Comparison of ENCODE assay signal across 8 mouse cellular contexts in genomic region chr5:117938182-117938581, GRCm38 (mm10). TPM values are rescaled to one million over a fixed set of nuclear protein-coding genes. Genes with fewer than 3 reads are reported as not detected.
A peak's percentile ranks its signal among the peaks of the same experiment; 100 is the strongest.
DNase-seq lines count a peak whose midpoint lies in the region; ATAC-seq and TF ChIP-seq lines count a peak whose summit lies in the region.

No protein-coding gene starts in this region.

- H3K9ac ChIP-seq in forebrain, embryonic 16.5 days (replicated peaks; ENCODE audit: low read depth, low read length), result no peak overlapping the region
- H3K9ac ChIP-seq in hindbrain, embryonic 14.5 days, result no peak overlapping the region
- H3K9ac ChIP-seq in limb, embryonic 14.5 days (ENCODE audit: low read depth, low read length, severe bottlenecking), result 0 out of 2 replicates have a peak overlapping the region, but pooled peaks have one; percentile 25
- no peak overlapping the region for H3K9ac ChIP-seq in midbrain, embryonic 14.5 days (replicated peaks; ENCODE audit: low read length)
- H3K9ac ChIP-seq in stomach, embryonic 16.5 days (ENCODE audit: low read length), result peak overlapping the region; percentile 3; the same call in 1 of the 2 replicates

- WGBS in forebrain, embryonic 16.5 days, result 11% methylated on average over 14 of the region's 14 CpGs
- 14% methylated on average over 14 of the region's 14 CpGs for WGBS in hindbrain, embryonic 14.5 days
- WGBS in limb, embryonic 14.5 days, result 11% methylated on average over 14 of the region's 14 CpGs
- WGBS in midbrain, embryonic 14.5 days, result 11% methylated on average over 14 of the region's 14 CpGs
- WGBS in stomach, embryonic 16.5 days, result 11% methylated on average over 14 of the region's 14 CpGs

- H3K4me2 ChIP-seq in forebrain, embryonic 16.5 days (ENCODE audit: low read length), result peak overlapping the region; percentile 30; the same call in 1 of the 2 replicates
- peak overlapping the region; percentile 27 for H3K4me2 ChIP-seq in hindbrain, embryonic 14.5 days (replicated peaks)
- peak overlapping the region; percentile 43 for H3K4me2 ChIP-seq in limb, embryonic 14.5 days (replicated peaks; ENCODE audit: low read depth, low read length, severe bottlenecking)
- H3K4me2 ChIP-seq in midbrain, embryonic 14.5 days (ENCODE audit: low read length), result peak overlapping the region; percentile 28; the same call in 1 of the 2 replicates
- peak overlapping the region; percentile 45 for H3K4me2 ChIP-seq in stomach, embryonic 16.5 days (ENCODE audit: low read depth, low read length)

- H3K27ac ChIP-seq in bone marrow macrophage, adult 2 months (ENCODE audit: insufficient read depth, low read depth, low read length), result no peak overlapping the region
- H3K27ac ChIP-seq in forebrain, embryonic 16.5 days (ENCODE audit: low read length), result 0 out of 2 replicates have a peak overlapping the region, but pooled peaks have one; percentile 27
- H3K27ac ChIP-seq in hindbrain, embryonic 14.5 days, result no peak overlapping the region
- H3K27ac ChIP-seq in limb, embryonic 14.5 days (replicated peaks; ENCODE audit: low read depth, low read length), result no peak overlapping the region
- H3K27ac ChIP-seq in midbrain, embryonic 14.5 days (replicated peaks; ENCODE audit: low read depth, low read length), result no peak overlapping the region
- no peak overlapping the region for H3K27ac ChIP-seq in stomach, embryonic 16.5 days (ENCODE audit: low read length)

- no peaks in the 10 kb centered on the region for H3K9me3 ChIP-seq in forebrain, embryonic 16.5 days (ENCODE audit: control insufficient read depth, low read length)
- no peaks in the 10 kb centered on the region for H3K9me3 ChIP-seq in hindbrain, embryonic 14.5 days (ENCODE audit: control insufficient read depth, low read length)
- no peaks in the 10 kb centered on the region for H3K9me3 ChIP-seq in limb, embryonic 14.5 days (ENCODE audit: control insufficient read depth, low read length)
- H3K9me3 ChIP-seq in midbrain, embryonic 14.5 days (ENCODE audit: control insufficient read depth, low read length), result no peaks in the 10 kb centered on the region
- H3K9me3 ChIP-seq in stomach, embryonic 16.5 days (replicated peaks; ENCODE audit: control insufficient read depth, low read length), result no peaks in the 10 kb centered on the region

- TF ChIP-seq CTCF in bone marrow macrophage, adult 2 months (IDR thresholded peaks at IDR 0.05; ENCODE audit: low read depth, low read length), result no peak

- DNase-seq in left cerebral cortex, adult 18-20 months (ENCODE audit: low spot score in 2 of 2), result peak; percentile 25 to 35
- DNase-seq in left cerebral cortex, postnatal 36 days (ENCODE audit: low spot score in 2 of 2), result no peak
- peak; percentile 59 for DNase-seq in hindbrain, embryonic 14.5 days (ENCODE audit: low spot score)
- peak; percentile 51 for DNase-seq in limb, embryonic 14.5 days (ENCODE audit: low spot score)
- peak; percentile 68 for DNase-seq in midbrain, embryonic 14.5 days

- no peaks in the 10 kb centered on the region for H3K36me3 ChIP-seq in forebrain, embryonic 16.5 days (ENCODE audit: control insufficient read depth, insufficient read depth)
- no peaks in the 10 kb centered on the region for H3K36me3 ChIP-seq in hindbrain, embryonic 14.5 days (replicated peaks; ENCODE audit: control insufficient read depth, insufficient read depth)
- no peaks in the 10 kb centered on the region for H3K36me3 ChIP-seq in limb, embryonic 14.5 days (ENCODE audit: control insufficient read depth, insufficient read depth, low read length)
- H3K36me3 ChIP-seq in midbrain, embryonic 14.5 days (ENCODE audit: control insufficient read depth, insufficient read depth, low read length), result no peaks in the 10 kb centered on the region
- H3K36me3 ChIP-seq in stomach, embryonic 16.5 days (ENCODE audit: control insufficient read depth, insufficient read depth, low read length), result no peaks in the 10 kb centered on the region

- ATAC-seq in forebrain, embryonic 16.5 days, result no peak
- no peak for ATAC-seq in hindbrain, embryonic 14.5 days (ENCODE audit: low FRiP score)
- ATAC-seq in limb, embryonic 14.5 days (ENCODE audit: low FRiP score, low read depth), result no peak
- no peak for ATAC-seq in midbrain, embryonic 14.5 days (ENCODE audit: low FRiP score, low TSS enrichment)
- ATAC-seq in stomach, embryonic 16.5 days (ENCODE audit: insufficient read depth, low FRiP score), result peak; percentile 79; the same call in 1 of the 2 replicates

- H3K4me3 ChIP-seq in bone marrow macrophage, adult 2 months (ENCODE audit: insufficient read depth, low read length), result peak overlapping the region; percentile 28
- H3K4me3 ChIP-seq in forebrain, embryonic 16.5 days (replicated peaks; ENCODE audit: low read length), result peak overlapping the region; percentile 16; the same call in 1 of the 2 replicates
- H3K4me3 ChIP-seq in hindbrain, embryonic 14.5 days (replicated peaks; ENCODE audit: low read length), result no peak overlapping the region
- peak overlapping the region; percentile 21 for H3K4me3 ChIP-seq in limb, embryonic 14.5 days (replicated peaks; ENCODE audit: low read length)
- H3K4me3 ChIP-seq in midbrain, embryonic 14.5 days (replicated peaks; ENCODE audit: low read depth, low read length), result no peak overlapping the region
- peak overlapping the region; percentile 27 for H3K4me3 ChIP-seq in stomach, embryonic 16.5 days (replicated peaks; ENCODE audit: low read length)

- no peaks in the 10 kb centered on the region for H3K4me1 ChIP-seq in bone marrow macrophage, adult 2 months (ENCODE audit: control insufficient read depth, insufficient read depth, low read length)
- peaks cover 9% of the 10 kb centered on the region for H3K4me1 ChIP-seq in forebrain, embryonic 16.5 days (replicated peaks; ENCODE audit: control insufficient read depth, insufficient read depth, low read length)
- H3K4me1 ChIP-seq in hindbrain, embryonic 14.5 days (replicated peaks; ENCODE audit: control insufficient read depth, insufficient read depth, low read length), result no peaks in the 10 kb centered on the region
- no peaks in the 10 kb centered on the region for H3K4me1 ChIP-seq in limb, embryonic 14.5 days (ENCODE audit: control insufficient read depth, insufficient read depth, low read length)
- no peaks in the 10 kb centered on the region for H3K4me1 ChIP-seq in midbrain, embryonic 14.5 days (ENCODE audit: control insufficient read depth, insufficient read depth, low read length)
- H3K4me1 ChIP-seq in stomach, embryonic 16.5 days (ENCODE audit: control insufficient read depth, insufficient read depth, low read length), result no peaks in the 10 kb centered on the region

- H3K27me3 ChIP-seq in forebrain, embryonic 16.5 days (replicated peaks; ENCODE audit: control insufficient read depth, insufficient read depth, low read length), result no peaks in the 10 kb centered on the region
- no peaks in the 10 kb centered on the region for H3K27me3 ChIP-seq in hindbrain, embryonic 14.5 days (ENCODE audit: control insufficient read depth, insufficient read depth, low read length)
- H3K27me3 ChIP-seq in limb, embryonic 14.5 days (ENCODE audit: control insufficient read depth, insufficient read depth, low read length), result no peaks in the 10 kb centered on the region
- H3K27me3 ChIP-seq in midbrain, embryonic 14.5 days (ENCODE audit: control insufficient read depth, insufficient read depth, low read length), result no peaks in the 10 kb centered on the region
- H3K27me3 ChIP-seq in stomach, embryonic 16.5 days (ENCODE audit: control insufficient read depth, insufficient read depth, low read length), result no peaks in the 10 kb centered on the region

- TF ChIP-seq POLR2A in bone marrow macrophage, adult 2 months (IDR thresholded peaks at IDR 0.05; ENCODE audit: borderline replicate concordance, low read depth, low read length), result no peak
- TF ChIP-seq POLR2A in limb, embryonic 14.5 days (IDR thresholded peaks at IDR 0.05; ENCODE audit: borderline replicate concordance, extremely low read depth, insufficient read depth, insufficient read length), result no peak

- intact Hi-C loops in left cerebral cortex, postnatal 36 days (cut with DNase I), result no loop called here

RNA-seq across cellular contexts. Expression of gene Fbxo21, which starts 38.3 kb away (rescaled TPM):
- 100 to 1,000 TPM; 127 to 128 TPM for total RNA-seq in left cerebral cortex, adult 18-20 months (2021)
- 100 to 1,000 TPM; 110 to 111 TPM for total RNA-seq in left cerebral cortex, postnatal 36 days (2021)
- polyA plus RNA-seq in bone marrow macrophage, adult 2 months (2012; ENCODE audit: insufficient read depth, insufficient read length, missing spikeins), result 17.2 and 17.4 TPM in 2 replicates
- polyA plus RNA-seq in forebrain, embryonic 16.5 days (2015; fragmentation: Nextera tagmentation; extraction: Ambion mirVana), result 203 and 214 TPM in 2 replicates
- polyA plus RNA-seq in hindbrain, embryonic 14.5 days (2014; fragmentation: Nextera tagmentation; extraction: Ambion mirVana), result 142 and 156 TPM in 2 replicates
- 52.5 and 67.0 TPM in 2 replicates for polyA plus RNA-seq in limb, embryonic 14.5 days (2012; rRNA removed)
- polyA plus RNA-seq in limb, embryonic 14.5 days (2014; fragmentation: Nextera tagmentation; extraction: Ambion mirVana), result 44.2 and 56.4 TPM in 2 replicates
- polyA plus RNA-seq in midbrain, embryonic 14.5 days (2014; fragmentation: Nextera tagmentation; extraction: Ambion mirVana), result 128 and 163 TPM in 2 replicates
- polyA plus RNA-seq in stomach, embryonic 16.5 days (2015; fragmentation: Nextera tagmentation; extraction: Ambion mirVana), result 56.7 and 57.5 TPM in 2 replicates

Comparison
In these comparisons a context has a peak if more than half of its experiments do, and no peak if none do; other contexts are left out.
1. DNase-seq: peak in left cerebral cortex, adult 18-20 months (2 of 2), hindbrain, embryonic 14.5 days (single experiment), limb, embryonic 14.5 days (single experiment) and midbrain, embryonic 14.5 days (single experiment); none in left cerebral cortex, postnatal 36 days (0 of 2).
2. H3K4me3 ChIP-seq: peak in bone marrow macrophage, adult 2 months (single experiment), forebrain, embryonic 16.5 days (single experiment), limb, embryonic 14.5 days (single experiment) and stomach, embryonic 16.5 days (single experiment); none in hindbrain, embryonic 14.5 days (single experiment) and midbrain, embryonic 14.5 days (single experiment).
3. H3K9ac ChIP-seq: peak in limb, embryonic 14.5 days (single experiment) and stomach, embryonic 16.5 days (single experiment); none in forebrain, embryonic 16.5 days (single experiment), hindbrain, embryonic 14.5 days (single experiment) and midbrain, embryonic 14.5 days (single experiment).
4. Peak in every context shown above with its lines, with median percentiles within 50 percentile points of each other: H3K4me2 ChIP-seq.